Mouse (Mus musculus) ES-E14 (cell line): ENCODE data around the gene Ell2. TPM values are rescaled to one million over a fixed set of nuclear protein-coding genes. Genes with fewer than 3 reads are reported as not detected.
"Not testable (repeated sequence)": the region's sequence is repeated elsewhere in the genome, so short reads cannot be mapped to it uniquely, and the experiment has no call there.

ENCODE experiments used
- DNase-seq: peaks from one replicate; pipeline ENCODE4 v3.0.0-alpha.2; 2013; ENCODE audit warnings: low read depth, low spot score
- H3K27ac ChIP-seq: 2 replicates; pipeline ENCODE4 v1.5.1; 2012; ENCODE audit warnings: low read depth, mild to moderate bottlenecking, low read length, moderate library complexity, mixed read lengths; ENCODE audit not compliant: poor library complexity, insufficient read depth, severe bottlenecking
- H3K36me3 ChIP-seq: 2 replicates; pipeline ENCODE4 v1.6.1; 2012; ENCODE audit warnings: mild to moderate bottlenecking, low read length, moderate library complexity, mixed read lengths; ENCODE audit not compliant: control insufficient read depth, poor library complexity, insufficient read depth, severe bottlenecking
- H3K4me1 ChIP-seq, 2 experiments: fragments of 150-350 bp in 1 of 2; sonication (generic) in 1 of 2; 2 replicates each; pipeline ENCODE4 v1.6.1; 2012; ENCODE audit warnings: low read length in 2 of 2, mild to moderate bottlenecking in 1 of 2, mixed read lengths in 1 of 2; ENCODE audit not compliant: control insufficient read depth in 2 of 2, insufficient read depth in 2 of 2, poor library complexity in 1 of 2
- H3K4me3 ChIP-seq, 2 experiments: fragments of 150-350 bp in 1 of 2; sonication (generic) in 1 of 2; 2 replicates each; pipeline ENCODE4 v1.5.1; 2012; ENCODE audit warnings: low read length in 2 of 2, low read depth in 1 of 2, mild to moderate bottlenecking in 1 of 2, mixed read lengths in 1 of 2; ENCODE audit not compliant: insufficient read depth in 1 of 2, poor library complexity in 1 of 2, severe bottlenecking in 1 of 2
- H3K9ac ChIP-seq: 2 replicates; pipeline ENCODE4 v1.6.1; 2012; ENCODE audit warnings: low read depth, mild to moderate bottlenecking, low read length, mixed read lengths; ENCODE audit not compliant: poor library complexity, insufficient read depth, severe bottlenecking
- H3K9me3 ChIP-seq: fragments of 150-350 bp; sonication (generic); 2 replicates; pipeline ENCODE4 v1.6.1; 2012; ENCODE audit warnings: low read depth, mild to moderate bottlenecking, low read length; ENCODE audit not compliant: control insufficient read depth, insufficient read depth
- CHD2 ChIP-seq: IDR thresholded peaks from 2 replicates; pipeline ENCODE4 v1.6.1; 2014; ENCODE audit warnings: mild to moderate bottlenecking, low read depth, low read length, inconsistent platforms
- HCFC1 ChIP-seq: IDR thresholded peaks from 2 replicates; pipeline ENCODE4 v1.6.1; 2012; ENCODE audit warnings: low read length, inconsistent platforms, borderline replicate concordance; ENCODE audit not compliant: insufficient read depth
- MAFK ChIP-seq: IDR thresholded peaks from 2 replicates; pipeline ENCODE4 v1.6.1; 2014; ENCODE audit warnings: mild to moderate bottlenecking, low read depth, low read length, inconsistent platforms; ENCODE audit not compliant: insufficient read depth
- ZC3H11A ChIP-seq: IDR thresholded peaks from 2 replicates; pipeline ENCODE4 v1.6.1; 2012; ENCODE audit warnings: low read depth, mild to moderate bottlenecking, inconsistent platforms, low read length, borderline replicate concordance
- ZNF384 ChIP-seq: IDR thresholded peaks from 2 replicates; pipeline ENCODE4 v1.6.1; 2012; ENCODE audit warnings: low read depth, low read length, inconsistent platforms
- in situ Hi-C, 2 experiments: fragments of 600-800 bp; cut with MboI; formaldehyde crosslinking; loops; one replicate each; pipeline ENCODE4 v1.15.1; 2025; ENCODE audit warnings: low sequenced_read_pairs in 2 of 2, inconsistent platforms in 1 of 2; ENCODE audit not compliant: unreplicated experiment in 2 of 2
- total RNA-seq: library from RNA; depleted of rRNA; stranded (reverse); fragments of 300-350 nt; gene quantifications from 2 replicates; pipeline ENCODE4 v1.2.3, GENCODE M21; 2012

Ell2 gene
- total RNA-seq, 1 experiment: 21.4 TPM

GRCm38 (mm10) chr13:75709026-75709778 lies 2.6 kb downstream of the Ell2 start:
- in situ Hi-C loops: no loop called here
- TF ChIP-seq HCFC1: no peak
- TF ChIP-seq ZNF384: no peak
- no peak for TF ChIP-seq ZC3H11A
- TF ChIP-seq MAFK: no peak
- no peak for TF ChIP-seq CHD2
- Histone ChIP-seq H3K36me3 (0 out of 2 replicates have a peak, but pooled peaks cover 3% of the 10 kb centered on the region), H3K9me3 (no peaks in the 10 kb centered on the region), H3K27ac (no peak overlapping the region), H3K4me1 (peaks cover 3 to 13% of the 10 kb centered on the region in 2 experiments; a peak in 3 of 4 replicates), H3K4me3 (peak overlapping the region; percentile 93 to 96), H3K9ac (peak overlapping the region; percentile 15; the same call in 1 of the 2 replicates)
- DNase-seq: no peak

GRCm38 (mm10) chr13:75710152-75710551 lies 3.6 kb downstream of the Ell2 start:
- Histone ChIP-seq H3K4me3 (no peak overlapping the region), H3K4me1 (peaks cover 3 to 13% of the 10 kb centered on the region in 2 experiments; a peak in 3 of 4 replicates), H3K9ac (no peak overlapping the region), H3K36me3 (0 out of 2 replicates have a peak, but pooled peaks cover 3% of the 10 kb centered on the region), H3K27ac (no peak overlapping the region), H3K9me3 (no peaks in the 10 kb centered on the region)
- TF ChIP-seq ZC3H11A (no peak), CHD2 (no peak), MAFK (peak; percentile 95), HCFC1 (no peak)
- no peak for DNase-seq
- in situ Hi-C loops: no loop called here

- H3K4me3 ChIP-seq, in situ Hi-C loops, H3K36me3 ChIP-seq, H3K27ac ChIP-seq, H3K9ac ChIP-seq, H3K9me3 ChIP-seq, DNase-seq: not testable (repeated sequence)
- peaks cover 5 to 13% of the 10 kb centered on the region in 2 experiments; a peak in 3 of 4 replicates for H3K4me1 ChIP-seq
These were observed 5.0 kb downstream of the Ell2 start for GRCm38 (mm10) chr13:75711517-75711916.

- TF ChIP-seq ZNF384: peak; percentile 83
- not testable (repeated sequence) for H3K9ac ChIP-seq
These were observed 6.0 kb downstream of the Ell2 start for GRCm38 (mm10) chr13:75712544-75712943.

GRCm38 (mm10) chr13:75714407-75714806 lies 7.8 kb downstream of the Ell2 start:
- no peaks in the 10 kb centered on the region for H3K36me3 ChIP-seq
- no peaks in the 10 kb centered on the region for H3K9me3 ChIP-seq
- DNase-seq: no peak
- in situ Hi-C loops: no loop called here
- no peak overlapping the region for H3K9ac ChIP-seq
- H3K4me1 ChIP-seq: peaks cover 5 to 14% of the 10 kb centered on the region in 2 experiments; a peak in 2 of 4 replicates
- H3K27ac ChIP-seq: no peak overlapping the region
- H3K4me3 ChIP-seq: no peak overlapping the region
- TF ChIP-seq ZC3H11A (no peak), MAFK (no peak), ZNF384 (no peak), HCFC1 (no peak), CHD2 (no peak)

More at GRCm38 (mm10) chr13:75712544-75712943, 6.0 kb downstream of the Ell2 start:
- in situ Hi-C loops, H3K4me3 ChIP-seq, H3K36me3 ChIP-seq, H3K9me3 ChIP-seq, DNase-seq, H3K27ac ChIP-seq: not testable (repeated sequence)
- peaks cover 5 to 16% of the 10 kb centered on the region in 2 experiments; a peak in 3 of 4 replicates for H3K4me1 ChIP-seq
